Mouse (Mus musculus) embryonic facial prominence, embryonic 14.5 days (tissue): ENCODE results near the gene Cers5. TPM values are rescaled to one million over a fixed set of nuclear protein-coding genes. Genes with fewer than 3 reads are reported as not detected.

ENCODE experiments used
- ATAC-seq: fragments of 200-750 bp; cut with Nextera tagmentation; 2 replicates; pipeline ENCODE4 v1.8.0; 2017; ENCODE audit warnings: low read depth, moderate number of reproducible peaks, moderate TSS enrichment
- DNase-seq: peaks from one replicate; pipeline ENCODE4 v3.0.0-alpha.2; 2015; ENCODE audit warnings: low spot score
- H3K27ac ChIP-seq: fragments of 300-500 bp; sonication (generic); replicated peaks from 2 replicates; pipeline ENCODE4 v1.5.1; 2014; ENCODE audit warnings: low read depth, mild to moderate bottlenecking, low read length, moderate library complexity
- H3K27me3 ChIP-seq: fragments of 300-500 bp; sonication (generic); replicated peaks from 2 replicates; pipeline ENCODE4 v1.6.1; 2014; ENCODE audit warnings: low read length; ENCODE audit not compliant: control insufficient read depth, insufficient read depth
- H3K36me3 ChIP-seq: fragments of 300-500 bp; sonication (generic); 2 replicates; pipeline ENCODE4 v1.6.1; 2014; ENCODE audit warnings: low read length, mixed read lengths; ENCODE audit not compliant: control insufficient read depth, insufficient read depth
- H3K4me1 ChIP-seq: fragments of 300-500 bp; sonication (generic); 2 replicates; pipeline ENCODE4 v1.6.1; 2014; ENCODE audit warnings: antibody characterized with exemption, low read length; ENCODE audit not compliant: control insufficient read depth, insufficient read depth
- H3K4me2 ChIP-seq: fragments of 300-500 bp; sonication (generic); 2 replicates; pipeline ENCODE4 v1.6.1; 2014; ENCODE audit warnings: low read depth, mild to moderate bottlenecking, low read length, moderate library complexity, mixed read lengths
- H3K4me3 ChIP-seq: fragments of 300-500 bp; sonication (generic); 2 replicates; pipeline ENCODE4 v1.5.1; 2014; ENCODE audit warnings: low read depth, mild to moderate bottlenecking, low read length
- H3K9ac ChIP-seq: fragments of 300-500 bp; sonication (generic); 2 replicates; pipeline ENCODE4 v1.6.1; 2014; ENCODE audit warnings: low read depth, mild to moderate bottlenecking, low read length, moderate library complexity, mixed read lengths
- H3K9me3 ChIP-seq: fragments of 300-500 bp; sonication (generic); 2 replicates; pipeline ENCODE4 v1.6.1; 2016; ENCODE audit warnings: low read length; ENCODE audit not compliant: control insufficient read depth
- whole genome bisulfite sequencing: fragments of 180-500 bp; shearing (Covaris S2); extraction: QIAGEN DNeasy Blood & Tissue Kit; methylation state at CpG from one replicate; pipeline ENCODE4 v1.1.7; 2014; 5-methylcytosine and 5-hydroxymethylcytosine counted together
- polyA plus RNA-seq: library from polyadenylated mRNA; unstranded; fragments of >200 nt; fragmentation: Nextera tagmentation; extraction: Ambion mirVana; gene quantifications from 2 replicates; pipeline ENCODE4 v1.2.1, GENCODE M21; 2014

Cers5 gene
- polyA plus RNA-seq, 1 experiment from 2014 or later = 70.3 TPM

DNA sequence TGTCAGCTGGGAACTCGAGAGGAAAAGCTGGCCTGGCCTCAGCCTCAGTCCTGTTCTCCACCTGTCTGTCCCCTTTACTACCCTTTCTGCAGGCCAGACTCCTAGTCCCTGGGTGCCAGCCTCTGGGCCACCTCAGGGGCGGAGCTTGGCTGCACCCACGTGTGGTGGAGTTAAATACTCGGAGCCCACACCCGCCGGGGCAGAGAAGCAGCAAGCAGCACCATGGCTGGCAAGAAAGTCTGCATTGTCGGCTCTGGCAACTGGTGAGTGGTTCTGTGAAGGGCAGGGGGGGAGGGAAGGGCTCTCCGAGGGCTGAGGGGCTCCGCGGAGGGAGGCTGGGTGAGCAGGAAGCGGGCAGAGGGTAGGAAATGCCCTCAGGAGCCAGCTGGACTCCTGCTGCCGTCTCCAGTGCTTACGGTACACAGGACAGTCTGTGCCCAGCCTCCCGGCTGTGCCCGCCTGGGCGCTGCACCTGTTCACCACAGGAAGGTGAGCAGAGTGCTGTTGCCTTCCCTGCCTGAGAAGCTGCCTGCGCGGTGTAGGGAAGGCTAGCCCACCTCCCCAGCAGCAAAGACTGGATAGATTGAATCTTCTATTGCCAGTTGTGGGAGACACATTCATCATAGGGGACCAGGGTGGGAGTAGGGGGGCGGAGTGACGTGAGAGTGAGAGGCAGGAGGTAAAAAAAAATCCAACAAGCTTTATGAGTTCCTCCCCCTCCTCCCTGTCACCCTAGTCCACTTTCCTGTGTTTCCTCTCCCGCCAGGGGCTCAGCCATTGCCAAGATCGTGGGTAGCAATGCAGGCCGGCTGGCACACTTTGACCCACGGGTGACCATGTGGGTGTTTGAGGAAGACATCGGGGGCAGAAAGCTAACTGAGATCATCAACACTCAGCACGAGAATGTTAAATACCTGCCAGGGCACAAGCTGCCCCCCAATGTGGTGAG, 55.0 kb downstream of the Cers5 start, which contains the start of gene Gpd1:
TSS of gene Gpd1 (plus strand) at position 130 of the 949 bp plus-strand sequence.
- DNase-seq = no peak
- no peak within 1 kb of the TSS for H3K4me2 ChIP-seq
- H3K36me3 ChIP-seq = peaks cover 29% of the 10 kb centered on the region
- no peaks in the 10 kb centered on the region for H3K27me3 ChIP-seq
- no peaks in the 10 kb centered on the region for H3K4me1 ChIP-seq
- no peak for ATAC-seq
- H3K9ac ChIP-seq = 0 out of 2 replicates have a peak within 1 kb of the TSS, but pooled peaks have one; percentile 14
- no peaks in the 10 kb centered on the region for H3K9me3 ChIP-seq
- no peak within 1 kb of the TSS for H3K27ac ChIP-seq
- no peak within 1 kb of the TSS for H3K4me3 ChIP-seq
- 64% methylated on average over 26 of the region's 26 CpGs for WGBS

DNA sequence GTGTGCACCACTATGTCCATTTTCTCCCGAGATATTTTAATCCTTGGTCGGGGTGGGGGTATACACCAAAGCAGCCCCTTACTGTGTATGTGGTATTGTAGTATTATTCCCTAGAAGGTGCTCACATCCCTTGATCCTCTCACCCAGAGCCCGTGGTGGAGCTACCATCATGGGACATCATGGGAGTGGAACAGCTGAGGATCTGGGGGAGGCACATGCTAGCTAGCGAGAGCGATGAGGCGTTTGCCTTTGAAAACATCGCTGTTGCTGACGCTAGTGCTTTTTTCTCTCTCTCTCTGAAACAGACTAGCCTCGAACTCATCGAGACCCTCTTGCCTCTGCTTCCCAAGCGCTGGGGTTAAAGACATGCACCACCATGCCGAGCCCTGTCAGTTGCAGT, 55.9 kb downstream of the Cers5 start:
- H3K4me2 ChIP-seq = no peak overlapping the region

DNA sequence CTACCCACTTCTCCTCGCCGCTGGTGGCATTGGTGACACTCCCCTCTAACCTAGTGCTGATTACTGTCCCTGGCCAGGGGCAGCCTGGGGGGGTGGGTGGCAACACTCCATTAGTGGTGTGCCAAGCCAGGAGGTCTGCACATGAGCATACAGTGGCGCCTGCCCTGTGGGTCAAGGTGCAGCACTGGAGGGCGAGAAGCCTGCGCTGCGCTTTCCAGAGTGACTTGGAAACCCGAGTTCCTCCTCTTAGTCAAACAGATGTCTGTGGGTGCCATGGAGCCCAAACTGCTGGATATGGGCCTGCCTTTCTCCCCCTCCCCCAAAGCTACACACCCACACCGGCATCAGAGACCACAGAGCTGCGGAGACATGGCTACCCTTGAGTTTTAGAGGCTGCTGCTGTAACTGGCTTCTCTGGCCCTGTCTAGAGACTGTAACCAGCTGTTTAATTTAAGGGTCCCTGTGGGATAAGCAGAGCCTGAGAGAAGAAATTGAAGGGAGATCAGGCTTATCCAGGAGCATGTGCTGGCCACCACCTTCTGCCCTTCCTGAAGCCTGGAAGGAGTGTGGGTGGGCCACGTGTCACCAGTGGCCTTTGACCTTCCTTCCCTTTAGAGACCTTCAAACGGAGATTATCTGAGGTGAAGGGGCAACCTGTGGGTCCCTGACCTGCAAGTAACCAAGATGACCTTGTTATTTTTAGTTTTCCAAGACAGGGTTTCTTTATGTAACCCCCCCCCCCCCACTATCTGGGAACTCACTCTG, 56.5 kb downstream of the Cers5 start:
- no peak overlapping the region for H3K9ac ChIP-seq
- no peak overlapping the region for H3K4me3 ChIP-seq
- DNase-seq (no peak), ATAC-seq (no peak)
- no peaks in the 10 kb centered on the region for H3K4me1 ChIP-seq
- H3K9me3 ChIP-seq = no peaks in the 10 kb centered on the region
- no peak overlapping the region for H3K27ac ChIP-seq
- H3K36me3 ChIP-seq = peaks cover 44% of the 10 kb centered on the region
- WGBS = 66% methylated on average over 10 of the region's 11 CpGs
- H3K4me2 ChIP-seq = no peak overlapping the region
- H3K27me3 ChIP-seq = no peaks in the 10 kb centered on the region

More for the DNA sequence above, 55.9 kb downstream of the Cers5 start:
- Histone ChIP-seq H3K27me3 (no peaks in the 10 kb centered on the region), H3K4me3 (no peak overlapping the region), H3K9me3 (no peaks in the 10 kb centered on the region), H3K4me1 (no peaks in the 10 kb centered on the region), H3K9ac (no peak overlapping the region), H3K36me3 (peaks cover 37% of the 10 kb centered on the region), H3K27ac (no peak overlapping the region)
- ATAC-seq (no peak), DNase-seq (no peak)
- WGBS = 83% methylated on average over 12 of the region's 12 CpGs

DNA sequence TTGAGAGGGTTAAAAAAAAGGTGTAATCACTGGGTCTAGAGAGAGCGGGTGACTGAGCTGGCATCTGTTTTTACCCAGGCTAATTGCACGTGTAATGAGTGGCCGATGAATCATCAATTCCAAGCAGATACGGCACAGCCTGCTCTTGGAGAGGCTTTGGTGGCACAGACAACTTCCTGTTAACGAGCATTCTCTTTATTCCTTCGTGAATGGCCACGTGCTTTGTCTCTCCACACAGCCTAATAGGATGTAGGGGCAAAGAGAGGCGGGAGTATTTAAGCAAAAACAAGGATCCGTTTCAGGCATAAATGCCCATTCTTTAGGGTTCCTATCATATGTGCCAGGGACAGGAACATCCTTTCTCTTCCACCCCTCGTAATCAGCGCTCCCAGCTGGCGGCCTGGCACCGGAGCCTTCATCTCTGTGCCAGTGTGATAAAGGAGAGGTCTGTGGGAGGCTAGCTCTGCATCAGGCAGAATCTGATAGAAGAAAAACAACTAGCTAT, 57.3 kb downstream of the Cers5 start:
- H3K27ac ChIP-seq = no peak overlapping the region
- no peak overlapping the region for H3K4me2 ChIP-seq
- ATAC-seq = no peak
- H3K4me1 ChIP-seq = no peaks in the 10 kb centered on the region
- H3K36me3 ChIP-seq = peaks cover 49% of the 10 kb centered on the region
- no peaks in the 10 kb centered on the region for H3K27me3 ChIP-seq
- DNase-seq = no peak
- no peaks in the 10 kb centered on the region for H3K9me3 ChIP-seq
- 68% methylated on average over 13 of the region's 13 CpGs for WGBS
- no peak overlapping the region for H3K9ac ChIP-seq
- H3K4me3 ChIP-seq = no peak overlapping the region

DNA sequence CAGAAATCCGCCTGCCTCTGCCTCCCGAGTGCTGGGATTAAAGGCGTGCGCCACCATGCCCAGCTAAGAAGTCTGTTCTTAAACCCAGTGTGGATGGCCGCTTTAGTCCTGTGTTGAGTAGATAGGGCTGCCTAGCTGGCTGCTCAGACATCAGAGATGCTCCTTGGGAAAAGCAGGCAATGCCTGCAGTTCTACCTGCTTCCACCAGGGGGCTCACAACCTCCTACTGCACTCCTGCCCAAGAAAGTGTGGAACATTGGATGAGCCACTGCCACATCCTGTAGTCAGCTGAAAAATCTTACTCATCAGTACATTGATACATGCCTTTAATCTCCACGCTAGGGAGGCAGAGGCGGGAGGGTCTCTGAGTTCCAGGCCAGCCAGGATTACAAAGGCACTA, 57.8 kb downstream of the Cers5 start:
- H3K4me3 ChIP-seq = no peak overlapping the region
- no peak overlapping the region for H3K4me2 ChIP-seq
- no peak overlapping the region for H3K27ac ChIP-seq
- DNase-seq (peak; percentile 81), ATAC-seq (peak; percentile 42; the same call in 1 of the 2 replicates)
- H3K36me3 ChIP-seq = peaks cover 52% of the 10 kb centered on the region
- no peak overlapping the region for H3K9ac ChIP-seq
- H3K9me3 ChIP-seq = no peaks in the 10 kb centered on the region
- no peaks in the 10 kb centered on the region for H3K27me3 ChIP-seq
- 60% methylated on average over 7 of the region's 7 CpGs for WGBS
- no peaks in the 10 kb centered on the region for H3K4me1 ChIP-seq

DNA sequence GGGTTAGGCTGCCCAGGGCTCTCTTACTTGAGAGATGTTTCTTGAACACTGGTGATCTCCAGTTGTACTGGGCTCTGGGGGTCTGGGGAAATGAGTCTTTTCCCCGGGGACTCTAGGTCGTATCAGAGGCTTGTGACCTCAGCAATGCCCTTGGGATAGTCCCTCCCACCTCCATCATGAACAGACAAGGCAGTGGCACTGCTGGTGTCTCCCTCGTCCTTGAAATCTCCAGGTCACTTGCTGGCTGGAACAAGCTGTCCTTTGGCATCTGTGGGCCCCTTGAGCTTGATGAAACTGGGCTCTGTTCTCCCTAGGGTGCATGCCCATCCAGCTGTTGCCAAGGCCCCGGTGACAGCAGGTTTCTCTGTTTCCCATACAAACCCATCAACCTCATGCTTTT, 58.5 kb downstream of the Cers5 start:
- Histone ChIP-seq H3K9ac (no peak overlapping the region), H3K36me3 (peaks cover 59% of the 10 kb centered on the region), H3K27me3 (no peaks in the 10 kb centered on the region), H3K27ac (no peak overlapping the region), H3K4me2 (no peak overlapping the region), H3K4me1 (no peaks in the 10 kb centered on the region), H3K9me3 (no peaks in the 10 kb centered on the region), H3K4me3 (no peak overlapping the region)
- 65% methylated on average over 4 of the region's 4 CpGs for WGBS
- no peak for DNase-seq
- no peak for ATAC-seq

DNA sequence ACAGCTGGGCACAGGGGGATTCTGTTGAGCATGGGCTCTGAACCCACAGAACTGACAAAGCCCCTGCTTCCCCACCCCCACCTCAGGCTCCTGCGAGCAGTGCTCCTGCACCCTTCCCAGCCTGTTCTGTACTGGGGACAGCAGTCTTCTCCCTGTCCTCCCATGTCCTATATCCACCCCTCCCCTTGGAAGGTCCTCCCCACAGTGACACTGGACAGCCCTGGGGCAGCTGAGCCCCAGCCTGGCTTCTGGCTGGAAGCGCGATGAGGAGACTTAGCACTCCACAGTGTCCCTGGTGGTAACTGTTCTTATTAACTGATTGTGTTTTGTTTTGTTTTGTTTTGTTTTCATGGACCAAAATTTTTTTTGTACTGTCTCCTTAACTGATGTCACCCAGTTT, 59.1 kb downstream of the Cers5 start:
- Histone ChIP-seq H3K4me1 (no peaks in the 10 kb centered on the region), H3K9me3 (no peaks in the 10 kb centered on the region), H3K27ac (no peak overlapping the region), H3K9ac (no peak overlapping the region), H3K36me3 (peaks cover 65% of the 10 kb centered on the region), H3K4me3 (no peak overlapping the region), H3K27me3 (no peaks in the 10 kb centered on the region), H3K4me2 (no peak overlapping the region)
- 91% methylated on average over 3 of the region's 3 CpGs for WGBS
- DNase-seq = no peak
- ATAC-seq = no peak

DNA sequence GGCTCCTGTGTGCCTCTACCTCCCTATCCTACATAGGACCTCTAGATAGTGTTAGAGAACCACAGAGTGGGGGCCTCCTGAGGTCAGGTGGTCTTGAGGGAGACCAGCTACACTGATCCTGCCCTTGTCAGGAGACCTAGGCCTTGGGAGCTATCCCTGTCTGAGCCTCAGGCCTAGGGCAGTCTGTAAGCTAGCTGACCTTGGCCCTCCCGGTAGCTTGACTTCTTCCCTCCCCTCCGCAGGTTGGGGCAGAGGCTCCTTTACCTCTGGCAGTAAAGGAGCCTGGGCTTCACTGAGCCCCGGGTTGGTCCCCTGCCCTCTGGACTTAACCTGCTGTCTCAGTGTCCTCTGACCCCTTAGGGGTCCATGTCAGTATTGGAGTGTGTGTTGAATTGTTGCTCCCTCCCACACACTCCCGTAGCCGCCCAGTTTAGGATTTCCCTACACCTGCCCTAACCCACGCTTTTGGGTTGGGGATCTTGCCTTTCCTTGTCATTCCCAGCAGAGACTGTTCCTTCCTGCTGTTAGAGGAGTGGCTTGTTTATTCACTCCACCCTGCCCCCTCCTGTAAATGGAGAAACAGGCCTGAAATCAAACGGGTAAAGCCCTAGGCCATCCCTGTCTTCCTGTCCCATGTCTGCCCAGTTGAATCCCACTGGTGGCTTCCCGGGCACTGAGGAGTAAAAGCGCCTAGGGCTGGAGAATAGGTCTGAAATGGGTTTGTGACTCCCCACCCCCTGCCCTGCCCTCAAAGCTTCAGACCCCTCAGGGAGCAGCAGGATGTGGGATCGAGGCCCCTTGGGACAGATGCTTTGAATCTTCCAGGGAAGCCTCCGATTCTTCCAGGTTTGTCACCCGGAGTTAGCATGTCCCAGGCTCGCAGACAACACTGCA, 59.8 kb downstream of the Cers5 start:
- H3K27me3 ChIP-seq = no peaks in the 10 kb centered on the region
- DNase-seq (no peak), ATAC-seq (no peak)
- H3K36me3 ChIP-seq = peaks cover 72% of the 10 kb centered on the region
- WGBS = 50% methylated on average over 13 of the region's 13 CpGs
- no peak overlapping the region for H3K4me3 ChIP-seq
- H3K9me3 ChIP-seq = no peaks in the 10 kb centered on the region
- H3K27ac ChIP-seq = no peak overlapping the region
- H3K9ac ChIP-seq = 0 out of 2 replicates have a peak overlapping the region, but pooled peaks have one; percentile 22
- no peak overlapping the region for H3K4me2 ChIP-seq
- H3K4me1 ChIP-seq = no peaks in the 10 kb centered on the region
